8 mouse cellular contexts compared by ENCODE assay signal in the genomic region with DNA sequence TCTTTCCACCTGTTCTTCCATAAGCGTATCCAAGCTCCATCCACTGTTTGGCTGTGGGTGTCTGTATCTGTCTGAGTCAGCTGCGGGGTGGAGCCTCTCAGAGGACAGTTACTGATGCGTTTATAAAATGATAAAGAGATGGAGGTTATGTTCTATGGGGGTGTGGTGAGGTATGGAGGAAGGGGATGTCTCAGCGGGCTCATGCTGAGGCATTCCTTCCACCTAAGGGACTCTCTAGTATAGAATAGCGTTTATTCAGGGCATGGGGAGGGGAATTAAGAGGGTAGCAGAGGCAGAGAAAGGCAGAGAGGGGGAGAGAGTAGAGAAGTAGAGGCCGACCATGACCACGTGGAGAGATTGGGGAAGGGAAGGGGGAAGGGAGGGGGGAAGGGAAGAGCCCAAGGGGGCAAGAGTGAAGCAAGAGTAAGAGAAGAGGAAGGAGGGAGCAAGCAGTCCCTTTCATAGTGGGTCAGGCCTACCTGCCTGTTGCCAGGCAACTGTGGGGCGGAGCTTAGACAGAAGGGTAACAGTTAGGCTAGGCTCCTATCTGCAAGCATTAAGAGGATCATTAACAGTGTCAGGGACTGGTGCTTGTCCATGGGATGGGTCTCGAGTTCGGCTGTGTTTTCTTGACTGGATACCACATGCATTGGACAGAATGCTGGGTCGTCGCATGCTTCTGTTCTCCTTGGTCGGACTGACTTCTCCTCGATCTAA.
DNase-seq lines count a peak whose midpoint lies in the region; ATAC-seq and TF ChIP-seq lines count a peak whose summit lies in the region.

No protein-coding gene starts in this region.

- H3K36me3 ChIP-seq in heart, embryonic 12.5 days: no peaks in the 10 kb centered on the region
- H3K36me3 ChIP-seq in hindbrain, postnatal 0 days (ENCODE audit: insufficient read depth, low read length): no peaks in the 10 kb centered on the region
- H3K36me3 ChIP-seq in midbrain, embryonic 15.5 days (replicated peaks): no peaks in the 10 kb centered on the region
- no peaks in the 10 kb centered on the region for H3K36me3 ChIP-seq in thymus, adult 2 months (ENCODE audit: control insufficient read depth, insufficient read depth, low read length)

- H3K27ac ChIP-seq in heart, embryonic 12.5 days (ENCODE audit: poor library complexity, severe bottlenecking): no peak overlapping the region
- peak overlapping the region; percentile 11; the same call in 1 of the 2 replicates for H3K27ac ChIP-seq in hindbrain, postnatal 0 days
- H3K27ac ChIP-seq in midbrain, embryonic 15.5 days: no peak overlapping the region
- no peak overlapping the region for H3K27ac ChIP-seq in thymus, adult 2 months (ENCODE audit: control insufficient read depth, insufficient read depth, low read length)

- DNase-seq in heart, adult 8-10 months (ENCODE audit: low spot score): no peak
- peak; percentile 38 for DNase-seq in hindbrain, postnatal 0 days (ENCODE audit: low spot score)
- no peak for DNase-seq in thymus, postnatal 14 days
- no peak for DNase-seq in thymus, adult 2 months
- no peak for DNase-seq in right cerebral cortex, postnatal 14 days

- peaks cover 3% of the 10 kb centered on the region; the same call in 1 of the 2 replicates for H3K9me3 ChIP-seq in heart, embryonic 12.5 days (replicated peaks)
- no peaks in the 10 kb centered on the region for H3K9me3 ChIP-seq in hindbrain, postnatal 0 days (ENCODE audit: low read length)
- no peaks in the 10 kb centered on the region for H3K9me3 ChIP-seq in midbrain, embryonic 15.5 days

- peaks cover 13% of the 10 kb centered on the region for H3K4me1 ChIP-seq in heart, embryonic 12.5 days (replicated peaks)
- no peaks in the 10 kb centered on the region for H3K4me1 ChIP-seq in hindbrain, postnatal 0 days (ENCODE audit: insufficient read depth, low read length)
- peaks cover 17% of the 10 kb centered on the region for H3K4me1 ChIP-seq in midbrain, embryonic 15.5 days
- H3K4me1 ChIP-seq in thymus, adult 2 months (replicated peaks; ENCODE audit: control insufficient read depth, insufficient read depth, low read length): peaks cover 6% of the 10 kb centered on the region

- 31% methylated on average over 14 of the region's 14 CpGs for WGBS in heart, embryonic 12.5 days
- 29% methylated on average over 14 of the region's 14 CpGs for WGBS in hindbrain, postnatal 0 days
- WGBS in midbrain, embryonic 15.5 days: 33% methylated on average over 14 of the region's 14 CpGs
- WGBS in thymus, adult 2 months: 71% methylated on average over 14 of the region's 14 CpGs

- ATAC-seq in heart, embryonic 12.5 days (ENCODE audit: insufficient number of reproducible peaks, low FRiP score): peak; percentile 42; the same call in 1 of the 2 replicates
- peak; percentile 43 for ATAC-seq in common myeloid progenitor, adult 5-6 weeks (replicated peaks; ENCODE audit: low read depth, poor library complexity, severe bottlenecking)
- ATAC-seq in hindbrain, postnatal 0 days: peak; percentile 61
- ATAC-seq in midbrain, embryonic 15.5 days (replicated peaks): peak; percentile 58

- H3K4me3 ChIP-seq in heart, embryonic 12.5 days: peak overlapping the region; percentile 44
- peak overlapping the region; percentile 23 for H3K4me3 ChIP-seq in hindbrain, postnatal 0 days (ENCODE audit: low read length)
- no peak overlapping the region for H3K4me3 ChIP-seq in midbrain, embryonic 15.5 days
- no peak overlapping the region for H3K4me3 ChIP-seq in thymus, adult 2 months (ENCODE audit: control insufficient read depth, insufficient read depth, low read length)

- peak overlapping the region; percentile 80 for H3K4me2 ChIP-seq in heart, embryonic 12.5 days
- peak overlapping the region; percentile 55 for H3K4me2 ChIP-seq in hindbrain, postnatal 0 days (ENCODE audit: low read depth, low read length)
- H3K4me2 ChIP-seq in midbrain, embryonic 15.5 days: peak overlapping the region; percentile 45

- peak overlapping the region; percentile 62 for H3K9ac ChIP-seq in heart, embryonic 12.5 days
- no peak overlapping the region for H3K9ac ChIP-seq in hindbrain, postnatal 0 days (replicated peaks; ENCODE audit: low read length)
- H3K9ac ChIP-seq in midbrain, embryonic 15.5 days: no peak overlapping the region

- no peak for TF ChIP-seq POLR2A in thymus, adult 2 months (IDR thresholded peaks at IDR 0.05; ENCODE audit: control insufficient read depth, extremely low read depth, insufficient read depth, low read length, poor library complexity)

- no peak for TF ChIP-seq CTCF in hindbrain, postnatal 0 days (IDR thresholded peaks at IDR 0.05; ENCODE audit: low read depth)
- no peak for TF ChIP-seq CTCF in thymus, adult 2 months (IDR thresholded peaks at IDR 0.05; ENCODE audit: borderline replicate concordance, control insufficient read depth, extremely low read depth, insufficient read depth, low read length, poor library complexity)

- H3K27me3 ChIP-seq in heart, embryonic 12.5 days (replicated peaks): no peaks in the 10 kb centered on the region
- no peaks in the 10 kb centered on the region for H3K27me3 ChIP-seq in hindbrain, postnatal 0 days (ENCODE audit: insufficient read depth, low read length)
- H3K27me3 ChIP-seq in midbrain, embryonic 15.5 days (replicated peaks): no peaks in the 10 kb centered on the region
- H3K27me3 ChIP-seq in thymus, adult 2 months (ENCODE audit: control insufficient read depth, insufficient read depth, low read length): no peaks in the 10 kb centered on the region

Comparison
In these comparisons a context has a peak if more than half of its experiments do, and no peak if none do; other contexts are left out.
1. H3K4me3 ChIP-seq: peak in heart, embryonic 12.5 days (single experiment) and hindbrain, postnatal 0 days (single experiment); none in midbrain, embryonic 15.5 days (single experiment) and thymus, adult 2 months (single experiment).
2. Peak in every context shown above with its lines, with median percentiles within 50 percentile points of each other: ATAC-seq and H3K4me2 ChIP-seq.